Mouse (Mus musculus): ENCODE results near the gene Slc35b3.

Gene Slc35b3

DNA sequence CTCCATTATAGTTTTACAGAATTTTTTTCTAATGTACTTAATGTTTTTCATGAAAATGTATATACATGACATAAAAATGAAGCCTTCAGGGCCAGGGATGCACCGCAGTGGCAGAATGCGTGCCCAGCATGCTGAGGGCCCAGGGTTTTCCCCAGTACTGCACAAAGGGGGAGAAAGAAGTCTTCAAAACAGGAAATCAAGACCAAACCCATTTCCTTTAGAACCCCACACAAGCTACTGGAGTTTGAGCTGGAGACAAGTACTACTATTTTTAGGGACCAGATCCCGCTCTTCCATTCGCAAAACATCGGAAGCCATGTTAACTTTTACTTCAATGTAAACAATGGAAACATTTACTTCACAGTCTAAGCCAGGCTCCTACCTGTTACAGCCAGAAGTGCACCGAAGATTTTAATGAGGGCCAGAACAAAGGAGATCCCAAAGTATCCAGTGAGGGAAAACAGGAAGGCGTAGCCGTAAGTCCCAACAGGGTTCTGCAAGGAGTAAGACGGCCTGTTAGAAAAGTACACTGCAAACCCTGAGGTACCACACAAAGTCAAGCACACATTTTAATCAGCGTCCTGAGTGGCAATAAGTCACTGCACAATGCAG lies 23.7 kb downstream of the Slc35b3 start:
- DNase-seq, result no peak

DNA sequence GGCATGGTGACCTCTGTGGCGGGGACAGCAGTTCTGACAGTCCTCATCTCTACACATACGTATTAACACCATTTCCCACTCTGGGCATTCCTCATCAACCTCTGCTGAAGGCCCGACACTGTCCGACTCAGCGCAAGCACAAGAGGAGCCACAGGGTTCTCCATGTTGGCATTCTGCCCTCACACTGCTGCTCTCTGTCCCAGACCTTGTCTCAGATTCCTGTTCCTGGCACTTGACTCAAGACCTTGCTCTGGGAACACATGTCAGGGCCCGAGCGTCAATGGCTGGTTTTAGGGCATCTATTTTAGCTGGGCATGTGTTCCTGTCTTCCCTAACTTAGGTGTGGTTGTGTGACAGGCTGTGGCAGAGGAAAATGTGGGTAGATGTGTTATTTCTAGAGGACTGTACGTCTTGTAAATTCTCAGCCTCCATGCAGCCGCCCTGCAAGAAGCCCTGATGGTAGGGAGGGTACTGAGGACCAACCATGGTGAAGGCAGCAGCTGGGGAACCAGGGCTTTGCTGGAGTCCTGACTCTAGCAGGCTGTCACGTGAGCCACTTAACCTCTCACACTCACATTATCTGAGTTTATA lies 24.7 kb downstream of the Slc35b3 start:
- no peak for DNase-seq

DNA sequence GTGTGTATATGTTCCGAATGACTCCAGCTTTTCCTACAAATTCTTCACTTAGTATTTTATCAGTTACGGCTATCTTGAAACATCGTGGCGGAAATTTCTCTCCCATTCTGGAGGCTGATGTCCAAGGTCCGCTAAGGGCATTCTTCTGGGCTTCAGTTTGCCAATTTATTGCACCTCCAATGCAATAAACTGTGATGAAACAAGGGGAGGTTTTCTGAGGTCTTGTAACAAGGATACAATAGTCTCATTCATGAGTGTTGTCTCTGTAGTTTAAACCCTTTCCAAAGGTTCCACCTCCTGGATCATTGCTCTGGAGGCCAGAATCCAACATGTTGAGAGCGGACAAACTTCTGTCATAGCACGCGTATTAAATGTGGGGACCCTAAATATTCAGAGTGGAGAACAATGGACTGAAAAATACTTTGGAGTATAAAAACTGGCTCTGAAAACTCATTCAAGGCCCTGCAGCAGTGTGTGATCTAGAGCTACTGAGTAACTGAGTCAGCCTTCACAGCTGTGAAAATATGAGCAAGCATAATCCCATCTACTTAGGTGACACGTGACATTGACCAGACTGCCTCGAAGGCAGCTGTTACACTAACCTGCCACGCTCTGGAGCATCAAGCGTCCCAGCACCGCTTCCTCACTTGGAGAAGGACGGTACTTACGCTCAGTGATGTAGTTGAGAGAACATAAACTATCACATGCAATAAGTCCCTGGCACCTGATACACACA lies 30.7 kb downstream of the Slc35b3 start:
- DNase-seq, result no peak

DNA sequence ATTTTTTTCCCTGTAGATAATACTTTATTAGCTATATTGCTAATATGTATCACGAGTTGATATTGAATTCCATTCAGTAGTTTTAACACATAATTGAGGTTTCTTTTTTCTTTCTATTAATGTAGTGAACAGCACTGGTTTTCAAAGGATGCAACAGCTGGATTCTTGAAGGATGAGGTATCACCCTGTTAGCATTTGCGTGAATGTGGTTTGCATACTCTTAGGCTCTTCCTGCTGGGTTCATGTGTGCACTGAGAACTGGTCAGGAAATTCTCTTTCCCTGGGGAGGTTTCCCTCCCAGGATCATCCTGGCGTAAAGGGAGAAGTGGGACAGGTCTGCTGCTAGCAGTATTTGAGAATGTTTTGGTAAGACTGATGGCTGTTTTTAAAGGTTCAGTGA lies 38.0 kb downstream of the Slc35b3 start:
- no peak for DNase-seq

DNA sequence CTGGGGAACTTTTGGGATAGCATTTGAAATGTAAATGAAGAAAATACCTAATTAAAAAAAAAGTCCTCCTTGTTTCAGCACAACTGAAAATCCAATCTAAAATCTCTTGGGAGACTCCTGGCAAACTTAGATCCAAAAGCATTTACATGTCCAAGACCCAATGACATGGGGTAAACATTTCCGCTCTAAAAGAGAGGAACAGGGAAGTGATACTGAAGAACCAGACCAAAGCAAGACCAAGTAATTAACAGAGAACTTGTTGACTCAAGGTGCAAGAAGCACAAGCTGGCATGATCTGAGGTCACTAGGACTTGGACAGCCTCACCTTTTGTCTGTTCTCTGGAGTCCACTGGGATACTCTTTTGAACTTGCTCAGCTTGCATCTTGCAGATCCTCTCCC lies 39.4 kb downstream of the Slc35b3 start:
- no peak for DNase-seq

DNA sequence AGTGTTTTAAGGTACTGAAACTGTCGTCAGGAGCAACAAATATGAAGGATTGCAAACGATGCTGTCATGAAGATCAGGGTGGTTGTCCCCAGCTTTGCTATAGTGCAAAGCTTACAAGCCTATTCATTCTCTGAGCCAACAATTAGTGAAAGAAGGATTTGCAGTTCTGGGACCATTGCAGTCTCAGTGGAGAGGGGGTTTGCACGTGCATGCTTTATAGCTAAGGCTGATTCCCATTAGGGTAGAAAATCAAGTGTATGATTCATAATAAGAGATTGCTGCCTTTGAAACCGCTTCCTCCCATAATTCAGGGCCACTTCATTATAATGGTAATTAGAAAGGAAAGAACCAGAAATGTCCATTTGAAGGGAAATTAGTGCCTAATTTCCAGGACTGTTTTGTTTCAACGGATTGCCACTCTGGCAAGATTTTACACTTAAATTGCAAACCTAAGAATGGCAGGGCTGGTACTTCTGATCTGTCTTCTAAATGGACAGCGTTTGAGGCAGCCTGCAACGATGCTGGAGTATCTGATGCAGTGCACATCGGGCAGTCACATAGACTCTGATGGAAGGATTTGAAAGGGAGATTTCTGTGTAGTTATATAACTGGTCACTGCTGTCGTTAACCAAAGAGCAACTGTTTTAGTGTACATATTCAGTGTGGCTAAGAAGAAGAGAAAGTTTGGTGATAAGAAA lies 42.3 kb downstream of the Slc35b3 start:
- no peak for DNase-seq

DNA sequence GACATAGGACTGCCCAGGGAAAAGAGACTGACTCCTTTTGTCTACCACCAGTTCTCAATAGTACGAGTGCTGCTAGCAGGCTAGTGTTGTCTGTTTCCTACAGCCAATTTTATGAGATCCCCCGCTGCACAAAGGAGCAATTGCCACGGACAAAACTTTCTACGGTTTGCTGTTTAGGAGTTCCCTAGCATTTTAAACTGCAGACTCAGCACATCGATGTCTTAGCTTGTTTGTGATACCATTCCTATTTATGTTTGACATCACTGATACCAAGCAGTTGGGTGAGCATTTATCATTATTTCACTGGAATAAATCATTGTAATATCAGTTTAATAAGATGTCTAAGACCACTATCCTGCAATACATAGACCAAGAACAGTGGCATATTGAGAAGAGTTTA lies 43.1 kb downstream of the Slc35b3 start:
- DNase-seq, result no peak

DNA sequence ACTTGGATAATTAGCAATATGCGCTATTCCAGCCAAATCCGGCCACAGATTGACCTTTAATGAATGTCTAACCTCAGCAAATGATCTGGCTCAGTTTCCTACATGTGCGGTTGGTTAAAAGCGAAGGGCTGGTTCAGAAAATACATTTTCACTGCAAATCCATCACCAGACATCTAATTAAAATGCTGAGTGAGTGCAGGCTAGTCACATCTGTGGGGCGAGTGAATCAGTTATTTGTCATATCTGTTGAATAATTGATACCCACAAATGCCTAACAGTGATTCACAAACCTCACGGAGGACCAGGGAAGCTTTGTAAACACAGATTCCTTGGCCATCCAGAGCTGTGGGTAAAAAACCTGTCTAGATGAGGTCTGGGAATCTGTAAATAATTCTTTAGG lies 45.9 kb downstream of the Slc35b3 start:
- DNase-seq, result no peak

DNA sequence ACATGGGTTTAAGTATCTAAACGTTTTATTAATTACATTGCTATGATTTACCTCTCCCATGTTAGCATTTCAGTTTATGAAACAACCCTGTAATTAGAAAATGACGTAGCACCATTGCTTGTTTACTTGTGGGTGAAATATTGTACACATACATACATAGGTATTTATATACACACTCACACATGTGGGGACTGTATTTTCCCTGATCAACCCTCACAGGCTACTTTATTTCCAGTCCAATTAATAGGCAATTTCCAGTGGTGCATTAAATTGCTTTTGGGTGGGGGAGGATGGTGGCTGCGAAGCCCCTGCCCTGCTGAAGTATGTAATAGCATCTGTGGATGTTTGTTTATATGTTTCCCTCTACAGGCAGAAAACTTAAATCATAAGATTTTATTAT lies 68.3 kb downstream of the Slc35b3 start:
- DNase-seq, result no peak
